Mouse (Mus musculus) ES-Bruce4 (cell line): ENCODE data around the gene Tmem30a.

Experiments
- CTCF ChIP-seq: IDR thresholded peaks from one replicate; pipeline ENCODE4 v1.8.1; 2011; ENCODE audit warnings: low read depth, low read length
- EP300 ChIP-seq: IDR thresholded peaks from 2 replicates; pipeline ENCODE4 v1.6.1; 2011; ENCODE audit warnings: low read depth, low read length; ENCODE audit not compliant: insufficient read depth
- POLR2A ChIP-seq: IDR thresholded peaks from one replicate; pipeline ENCODE4 v1.8.1; 2011; ENCODE audit warnings: low read length; ENCODE audit not compliant: insufficient read depth

DNA sequence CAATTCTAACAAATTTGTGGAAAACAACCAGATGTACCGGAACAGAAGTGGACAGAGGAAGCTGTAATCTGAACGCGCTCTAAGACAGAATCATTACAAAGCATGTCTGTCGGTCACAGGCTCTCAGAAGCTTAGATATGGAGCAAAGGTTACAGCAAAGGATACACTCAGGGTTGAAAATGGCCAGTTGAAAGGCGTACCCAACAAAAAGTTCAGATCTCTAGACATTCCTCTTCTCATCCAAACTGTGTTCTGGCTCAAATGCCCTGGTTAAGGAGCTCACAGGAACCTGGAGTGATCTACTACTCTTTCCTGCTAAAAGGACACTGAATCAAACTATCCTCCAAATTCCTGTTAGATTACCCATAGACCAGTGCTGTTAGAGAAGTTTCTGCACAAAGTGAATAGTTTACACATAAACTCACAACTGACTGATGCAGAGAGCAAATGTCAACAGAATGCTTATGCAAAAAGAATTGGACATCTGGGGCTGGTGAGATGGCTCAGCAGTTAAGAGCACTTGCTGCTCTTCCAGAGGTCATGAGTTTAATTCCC is 26.2 kb downstream of the Tmem30a start:
- TF ChIP-seq POLR2A (no peak), CTCF (no peak), EP300 (no peak)
